Mouse (Mus musculus): ENCODE measurements around the gene Klhl30. TPM values are rescaled to one million over a fixed set of nuclear protein-coding genes. Genes with fewer than 3 reads are reported as not detected.
A peak's percentile ranks its signal among the peaks of the same experiment; 100 is the strongest.

Klhl30 gene
- total RNA-seq, 2 experiments from 2014 or later: not detected

GRCm38 (mm10) chr1:91356105-91356504, 5.3 kb downstream of the Klhl30 start:
- intact Hi-C loops (cut with DNase I): no loop called here

DNA sequence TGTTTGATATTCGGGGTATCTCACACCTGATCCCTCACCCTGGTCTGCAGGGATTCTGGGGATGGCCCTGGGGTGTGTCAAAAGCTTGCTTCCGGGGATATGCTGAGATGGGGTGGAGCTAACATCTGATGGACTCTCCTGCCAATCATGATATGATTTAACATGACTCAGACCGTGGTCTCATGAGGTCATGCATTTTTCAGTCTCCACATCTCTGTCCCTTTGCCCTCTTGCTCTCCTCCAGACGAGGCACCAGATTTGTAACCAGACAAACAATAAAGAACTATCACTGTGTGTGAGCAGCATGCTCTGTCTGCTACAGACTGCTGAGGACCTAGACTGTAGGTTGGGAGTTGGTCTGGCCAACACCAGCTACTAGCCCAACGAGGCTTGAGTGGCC, 11.3 kb downstream of the Klhl30 start:
- intact Hi-C loops (cut with DNase I): no loop called here

More at GRCm38 (mm10) chr1:91356105-91356504, 5.3 kb downstream of the Klhl30 start:
- no peak for DNase-seq (ENCODE audit: extremely low spot score in 1 of 2, low spot score in 2 of 2)

GRCm38 (mm10) chr1:91364822-91365644, 14.2 kb downstream of the Klhl30 start:
- intact Hi-C loops (cut with DNase I): no loop called here
- DNase-seq (ENCODE audit: extremely low spot score in 1 of 2, low spot score in 2 of 2): no peak

More for the DNA sequence above, 11.3 kb downstream of the Klhl30 start:
- DNase-seq (ENCODE audit: extremely low spot score in 1 of 2, low spot score in 2 of 2): no peak

DNA sequence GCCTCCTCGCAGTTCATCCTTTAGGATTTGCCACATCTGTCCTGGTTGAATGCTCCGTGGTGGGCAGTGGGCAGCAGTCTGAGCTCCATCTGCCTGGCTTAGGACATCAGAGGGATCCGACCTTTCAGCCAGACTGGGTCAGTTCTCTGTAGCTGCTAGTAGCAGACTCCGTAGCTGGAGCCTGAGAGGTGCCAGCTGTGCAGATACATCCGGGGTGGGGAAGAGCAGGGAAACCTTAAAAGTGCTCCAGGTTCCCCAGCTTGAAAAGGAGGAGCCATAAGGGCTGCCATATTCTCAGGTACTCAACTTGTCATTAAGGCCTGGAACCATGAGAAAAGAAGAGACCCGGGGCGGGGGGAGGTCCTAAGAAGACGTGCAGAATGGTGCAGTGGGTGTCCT, 15.0 kb downstream of the Klhl30 start:
- intact Hi-C loops (cut with DNase I): no loop called here
- no peak for DNase-seq (ENCODE audit: extremely low spot score in 1 of 2, low spot score in 2 of 2)

- intact Hi-C loops (cut with DNase I): no loop called here
- peak in 1 of 2 experiments; percentile 77 for DNase-seq (ENCODE audit: extremely low spot score in 1 of 2, low spot score in 2 of 2)
Observed at GRCm38 (mm10) chr1:91366215-91367108, 15.6 kb downstream of the Klhl30 start, which contains the start of gene Erfe. TSS of gene Erfe (plus strand) at chr1:91366430.

- intact Hi-C loops (cut with DNase I): no loop called here
- DNase-seq (ENCODE audit: extremely low spot score in 1 of 2, low spot score in 2 of 2): no peak
Observed at GRCm38 (mm10) chr1:91367295-91367694, 16.5 kb downstream of the Klhl30 start.

DNA sequence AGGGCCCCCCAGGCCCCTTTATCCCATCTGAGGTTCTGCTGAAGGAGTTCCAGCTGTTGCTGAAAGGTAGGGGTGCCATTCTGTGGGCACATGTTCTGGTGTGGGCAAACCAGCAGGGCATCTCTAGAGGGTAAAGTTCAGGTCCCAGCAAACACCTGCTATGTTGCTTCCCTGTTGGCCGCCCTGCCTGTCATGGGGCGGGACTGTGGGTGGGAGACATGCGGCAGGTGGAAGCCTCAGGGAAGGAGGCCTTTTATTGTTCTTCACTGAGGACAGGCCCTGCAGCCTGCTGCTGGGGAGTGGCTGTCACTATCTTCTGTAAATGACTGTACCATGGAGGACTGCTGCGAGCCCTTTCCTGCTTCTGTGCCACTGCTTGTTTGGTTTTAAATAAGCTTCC, 18.6 kb downstream of the Klhl30 start:
- DNase-seq (ENCODE audit: extremely low spot score in 1 of 2, low spot score in 2 of 2): no peak
- intact Hi-C loops (cut with DNase I): no loop called here

DNA sequence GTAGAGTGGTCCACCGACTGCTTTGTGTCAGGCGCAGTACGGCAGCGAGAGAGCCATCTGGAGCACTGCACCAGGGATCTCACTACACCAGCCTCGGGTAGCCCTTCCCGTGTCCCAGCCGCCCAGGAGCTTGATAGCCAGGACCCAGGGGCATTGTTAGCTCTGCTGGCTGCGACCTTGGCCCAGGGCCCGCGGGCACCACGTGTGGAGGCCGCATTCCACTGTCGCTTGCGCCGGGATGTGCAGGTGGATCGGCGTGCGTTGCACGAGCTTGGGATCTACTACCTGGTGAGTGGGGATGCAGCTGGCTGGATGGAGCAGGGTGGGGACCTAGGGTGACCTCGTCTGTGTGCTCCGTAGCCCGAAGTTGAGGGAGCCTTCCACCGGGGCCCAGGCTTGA, 19.2 kb downstream of the Klhl30 start:
- DNase-seq (ENCODE audit: extremely low spot score in 1 of 2, low spot score in 2 of 2): no peak
- intact Hi-C loops (cut with DNase I): loop anchor here (10.0 kb wide), 1 partner anchor 245 kb away; no protein-coding TSS in a partner anchor

GRCm38 (mm10) chr1:91373414-91373835, 22.6 kb downstream of the Klhl30 start:
- intact Hi-C loops (cut with DNase I): loop anchor here (10.0 kb wide), 1 partner anchor 249 kb away; no protein-coding TSS in a partner anchor
- DNase-seq (ENCODE audit: extremely low spot score in 1 of 2, low spot score in 2 of 2): no peak

GRCm38 (mm10) chr1:91380453-91381090, 29.8 kb downstream of the Klhl30 start:
- intact Hi-C loops (cut with DNase I): loop anchor here (10.0 kb wide), 1 partner anchor 406 kb away; no protein-coding TSS in a partner anchor
- peak; percentile 53 to 82 for DNase-seq (ENCODE audit: extremely low spot score in 1 of 2, low spot score in 2 of 2)

- intact Hi-C loops (cut with DNase I): loop anchor here (10.0 kb wide), 1 partner anchor 406 kb away; no protein-coding TSS in a partner anchor
Observed at GRCm38 (mm10) chr1:91381091-91381471, 30.3 kb downstream of the Klhl30 start.

GRCm38 (mm10) chr1:91390369-91390768, 39.6 kb downstream of the Klhl30 start:
- no peak for DNase-seq (ENCODE audit: extremely low spot score in 1 of 2, low spot score in 2 of 2)
- intact Hi-C loops (cut with DNase I): no loop called here

More at GRCm38 (mm10) chr1:91381091-91381471, 30.3 kb downstream of the Klhl30 start:
- no peak for DNase-seq (ENCODE audit: extremely low spot score in 1 of 2, low spot score in 2 of 2)

- no peak for DNase-seq (ENCODE audit: extremely low spot score in 1 of 2, low spot score in 2 of 2)
- intact Hi-C loops (cut with DNase I): no loop called here
Observed at GRCm38 (mm10) chr1:91397927-91398259, 47.1 kb downstream of the Klhl30 start.

DNA sequence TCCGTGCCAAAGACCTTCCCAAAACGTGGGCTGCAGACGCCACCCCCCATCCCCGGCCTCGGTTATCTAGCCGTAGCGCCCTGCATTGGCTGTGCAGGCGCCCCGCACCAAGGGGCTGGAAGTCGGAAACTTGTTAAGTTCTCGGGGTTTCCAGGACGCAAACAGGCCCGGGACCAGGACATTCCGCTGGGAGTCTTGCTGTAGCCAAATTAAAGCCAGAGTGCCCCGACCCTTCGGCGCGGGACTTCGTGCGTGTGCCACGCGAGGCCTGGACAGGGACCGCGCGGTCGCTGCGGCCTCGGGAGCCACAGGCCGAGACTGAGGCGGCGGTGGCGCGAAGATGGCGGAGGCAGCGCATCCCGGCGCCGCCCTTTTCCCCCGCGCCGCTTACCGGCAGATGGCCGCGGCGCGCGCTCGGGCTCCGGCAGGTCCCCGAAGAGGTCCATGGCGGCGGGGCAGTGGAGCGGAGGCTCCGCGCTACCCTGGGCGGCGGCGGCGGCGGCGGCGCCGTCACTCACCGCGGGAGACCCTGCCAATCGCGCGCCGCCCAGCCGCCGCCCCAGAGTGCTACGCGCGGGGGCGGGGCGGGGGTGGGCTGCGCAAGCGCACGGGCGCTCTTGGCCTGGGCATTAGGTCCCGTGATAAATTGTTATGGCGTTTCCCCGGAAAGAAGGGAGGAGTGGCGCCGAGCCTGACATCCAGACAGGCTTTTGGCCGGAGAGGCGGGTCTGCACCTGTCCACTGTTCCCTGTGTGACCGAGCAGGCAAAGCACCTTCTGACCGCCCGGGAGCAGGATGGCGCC, 47.6 kb downstream of the Klhl30 start, which contains the start of gene Ilkap:
Gene Ilkap (minus strand): TSS at position 556 of the 803 bp plus-strand sequence.
- intact Hi-C loops (cut with DNase I): no loop called here
- DNase-seq (ENCODE audit: extremely low spot score in 1 of 2, low spot score in 2 of 2): peak; percentile 66 to 89

DNA sequence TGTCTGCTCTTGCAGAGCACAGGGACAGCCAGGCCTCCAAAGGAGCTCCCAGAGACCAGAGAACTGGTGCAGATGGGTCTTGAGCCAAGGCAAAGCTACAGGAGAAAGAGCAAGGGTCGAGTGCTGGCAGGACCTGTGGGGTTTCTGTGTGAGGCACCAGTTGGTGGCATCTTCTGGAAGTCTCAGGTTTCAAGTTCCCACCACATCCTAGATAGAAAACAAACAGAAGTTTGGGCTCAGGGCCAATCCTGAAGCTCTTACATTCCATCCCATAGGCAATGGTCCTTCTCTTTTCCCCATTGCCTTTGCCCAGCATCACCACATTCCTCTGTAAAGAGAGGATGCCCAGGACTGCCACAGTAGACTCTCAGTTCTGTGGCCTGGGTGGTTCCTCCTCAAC, 54.2 kb downstream of the Klhl30 start:
- intact Hi-C loops (cut with DNase I): no loop called here
- DNase-seq (ENCODE audit: extremely low spot score in 1 of 2, low spot score in 2 of 2): no peak

DNA sequence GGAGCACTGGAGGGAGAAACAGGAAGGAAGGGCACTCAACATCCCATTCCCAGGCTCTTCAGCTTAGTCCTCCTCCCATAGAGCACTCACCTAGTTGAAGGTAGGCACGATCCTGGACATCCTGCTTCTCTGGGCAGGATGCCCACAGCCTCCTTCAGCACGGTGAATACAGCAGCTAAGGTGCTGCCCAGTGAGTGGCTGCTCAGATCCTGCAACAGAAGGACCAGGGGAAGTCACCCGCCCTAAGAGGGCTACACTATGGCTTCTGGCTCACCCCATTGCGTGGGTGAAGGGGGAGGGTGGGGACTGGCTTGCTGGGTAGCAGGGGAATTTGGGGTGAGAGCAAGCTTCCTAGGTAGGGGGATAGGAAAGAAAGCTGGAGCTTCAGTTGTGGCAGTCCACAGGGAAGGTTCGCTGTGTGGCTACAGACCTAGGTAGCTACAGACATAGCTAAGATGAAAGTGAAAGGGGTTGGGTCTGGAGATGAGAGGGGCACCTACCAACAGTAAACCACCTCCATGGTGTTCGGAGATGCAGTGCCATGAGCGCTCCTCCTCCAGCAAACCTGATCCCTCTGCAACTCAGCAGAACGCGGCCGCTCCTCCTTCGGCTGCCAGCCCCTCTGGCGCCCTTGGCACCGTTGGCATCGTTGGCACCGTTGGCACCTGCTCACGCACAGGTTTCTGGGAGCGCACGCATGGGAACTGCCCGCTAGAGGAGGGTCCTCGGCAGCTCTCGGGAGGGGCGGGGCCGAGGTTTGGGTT, 54.8 kb downstream of the Klhl30 start:
- intact Hi-C loops (cut with DNase I): no loop called here
- DNase-seq (ENCODE audit: extremely low spot score in 1 of 2, low spot score in 2 of 2): no peak

DNA sequence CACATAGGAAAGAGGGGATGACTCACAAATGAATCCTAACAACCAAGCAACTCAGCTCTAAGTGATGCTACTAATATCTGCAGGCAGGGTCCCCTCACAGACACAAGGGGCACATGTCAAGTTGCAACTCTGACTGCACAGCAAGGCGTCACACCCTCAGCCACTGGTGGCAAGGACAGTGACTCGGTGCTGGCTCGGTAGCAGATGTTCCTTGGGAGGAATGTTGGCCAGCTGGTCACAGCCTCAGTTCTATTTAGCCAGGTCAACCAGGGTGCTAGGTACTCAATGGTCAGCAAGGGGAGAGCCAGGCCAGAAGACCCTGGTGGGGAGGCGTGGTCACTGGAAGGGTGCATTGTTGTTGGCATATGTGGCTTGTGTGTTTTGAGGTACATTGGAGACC, 57.0 kb downstream of the Klhl30 start:
- DNase-seq (ENCODE audit: extremely low spot score in 1 of 2, low spot score in 2 of 2): no peak
- intact Hi-C loops (cut with DNase I): no loop called here

Measured in left cerebral cortex, postnatal 10 days (tissue).